Mouse (Mus musculus) heart, postnatal 36 days (tissue): ENCODE measurements around the gene Ccr8. TPM values are rescaled to one million over a fixed set of nuclear protein-coding genes. Genes with fewer than 3 reads are reported as not detected.

Experiments used
- DNase-seq, 2 experiments: peaks; one replicate each; pipeline ENCODE4 v3.0.0; 2021 to 2022
- intact Hi-C: fragments of 180-260 bp; cut with DNase I; formaldehyde crosslinking; loops from one replicate; pipeline ENCODE4 v1.15.1; 2025
- total RNA-seq, 2 experiments: library from RNA; stranded (reverse); gene quantifications; 2 replicates each; pipeline ENCODE4 v1.2.3; 2021

Ccr8 gene
- total RNA-seq, 2 experiments from 2014 or later: not detected

DNA sequence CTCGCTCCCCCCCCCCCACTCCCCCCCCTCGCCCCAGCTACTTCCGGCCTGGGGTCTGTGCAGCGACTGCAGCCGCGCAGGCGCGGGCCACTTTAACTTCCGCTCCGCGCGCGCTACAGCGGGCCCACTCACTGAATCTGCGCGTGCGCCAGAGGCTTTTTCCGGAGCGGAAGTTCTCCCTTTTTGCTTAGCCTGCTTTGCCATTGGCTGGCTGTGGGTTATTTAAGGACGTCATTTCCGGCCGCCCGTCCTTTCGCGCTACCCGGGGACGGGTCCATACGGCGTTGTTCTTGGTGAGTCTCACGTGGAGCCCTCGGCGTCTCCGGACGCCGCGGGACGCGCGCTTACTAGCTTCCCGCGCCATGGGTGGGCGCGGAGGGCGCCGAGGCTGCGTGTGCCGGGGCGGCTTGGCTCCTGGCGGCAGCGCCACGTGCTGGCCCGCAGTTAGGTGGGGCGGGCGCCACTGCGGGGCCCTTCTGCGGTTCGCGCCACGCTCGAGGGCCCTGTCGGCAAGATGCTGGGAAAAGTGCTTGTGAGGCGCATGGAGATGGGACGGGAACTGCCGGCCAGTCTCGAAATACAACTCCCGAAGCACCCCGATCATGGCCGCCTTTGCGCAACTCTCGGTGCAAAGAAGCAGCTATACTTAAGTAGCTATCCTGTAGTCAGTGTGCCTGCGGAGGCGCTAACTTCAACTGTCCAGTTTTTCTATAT is 35.8 kb downstream of the Ccr8 start, which contains the start of gene Rpsa:
Rpsa (plus strand) TSS at position 152 of the 714 bp plus-strand sequence.
- DNase-seq: peak; percentile 94 to 95
- intact Hi-C loops: no loop called here

DNA sequence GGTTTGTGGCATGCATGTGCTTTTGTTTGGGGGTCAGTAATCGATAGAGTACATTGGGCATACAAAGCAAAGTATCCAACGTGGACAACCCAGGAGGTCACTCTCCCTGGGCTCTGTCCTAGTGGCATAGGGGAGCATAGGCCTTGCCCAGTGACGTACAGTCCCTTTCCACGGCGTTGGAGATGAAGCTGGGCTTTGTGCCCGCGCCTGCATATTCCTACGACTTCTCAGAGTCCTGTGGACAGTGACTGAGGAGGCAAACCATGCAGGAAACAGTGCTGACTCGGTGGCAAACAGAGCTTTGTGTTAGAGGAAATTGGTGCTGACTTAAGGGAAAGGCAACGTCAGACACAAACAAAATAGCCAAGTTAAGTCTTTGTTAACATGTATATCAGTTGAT is 37.4 kb downstream of the Ccr8 start:
- intact Hi-C loops: no loop called here
- no peak for DNase-seq

DNA sequence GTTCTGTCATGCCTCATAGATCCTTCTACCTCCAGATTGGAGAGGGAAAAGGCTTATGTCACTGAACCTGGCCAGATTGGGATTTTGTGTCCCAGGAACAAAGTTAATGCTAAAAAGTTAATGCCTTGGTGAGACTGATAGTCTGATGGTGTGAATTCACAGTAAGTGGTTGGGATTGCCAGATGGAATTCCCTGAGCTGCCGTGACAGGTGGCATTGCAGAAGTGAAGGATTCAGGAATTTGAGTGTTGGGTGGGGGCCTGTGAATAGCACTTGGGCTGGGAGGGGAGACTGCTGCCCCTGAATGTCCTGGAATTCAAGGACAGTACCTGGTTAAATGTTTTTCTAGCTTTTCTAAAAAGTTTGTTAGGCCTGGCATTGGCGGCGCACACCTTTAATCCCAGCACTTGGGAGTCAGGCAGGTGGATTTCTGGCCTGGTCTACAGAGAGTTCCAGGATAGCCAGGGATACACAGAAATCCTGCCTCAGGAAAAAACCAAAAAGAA is 39.9 kb downstream of the Ccr8 start:
- intact Hi-C loops: no loop called here
- no peak for DNase-seq

DNA sequence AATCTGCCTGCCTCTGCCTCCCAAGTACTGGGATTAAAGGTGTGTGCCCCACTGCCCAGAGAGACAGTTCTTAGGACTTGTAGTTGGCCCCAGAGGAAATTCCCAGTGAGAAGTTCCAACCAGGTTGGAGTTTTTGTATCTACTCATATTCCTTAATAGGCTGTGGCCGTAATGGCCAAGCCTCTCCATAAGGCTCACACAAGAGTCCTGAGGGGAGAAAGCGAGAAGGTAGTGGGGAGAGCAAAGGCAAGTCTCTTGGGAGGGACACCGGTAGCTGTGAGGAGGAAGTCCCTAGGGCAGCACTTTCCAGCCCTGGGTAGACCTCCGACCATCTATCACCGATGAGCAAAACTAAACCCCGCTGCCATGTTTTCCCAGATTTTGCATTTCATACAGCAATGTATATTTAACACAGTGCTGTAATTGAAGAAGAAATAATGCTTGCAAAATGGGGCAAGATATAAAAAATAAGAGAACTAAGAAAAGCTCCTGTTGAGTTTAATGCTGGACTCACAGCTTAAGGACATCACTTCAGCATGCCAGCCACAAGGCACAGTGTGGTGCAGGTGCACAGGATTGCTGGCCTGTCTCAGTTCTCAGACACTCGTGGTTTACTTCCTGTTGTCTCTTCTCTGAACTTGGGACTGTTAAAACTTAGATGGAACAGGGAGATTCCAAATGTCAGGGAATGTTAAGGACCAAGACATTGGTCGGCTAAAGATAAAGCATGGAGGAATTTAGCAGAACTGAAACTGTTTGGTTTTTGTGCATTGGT is 41.3 kb downstream of the Ccr8 start:
- intact Hi-C loops: no loop called here
- DNase-seq: no peak

DNA sequence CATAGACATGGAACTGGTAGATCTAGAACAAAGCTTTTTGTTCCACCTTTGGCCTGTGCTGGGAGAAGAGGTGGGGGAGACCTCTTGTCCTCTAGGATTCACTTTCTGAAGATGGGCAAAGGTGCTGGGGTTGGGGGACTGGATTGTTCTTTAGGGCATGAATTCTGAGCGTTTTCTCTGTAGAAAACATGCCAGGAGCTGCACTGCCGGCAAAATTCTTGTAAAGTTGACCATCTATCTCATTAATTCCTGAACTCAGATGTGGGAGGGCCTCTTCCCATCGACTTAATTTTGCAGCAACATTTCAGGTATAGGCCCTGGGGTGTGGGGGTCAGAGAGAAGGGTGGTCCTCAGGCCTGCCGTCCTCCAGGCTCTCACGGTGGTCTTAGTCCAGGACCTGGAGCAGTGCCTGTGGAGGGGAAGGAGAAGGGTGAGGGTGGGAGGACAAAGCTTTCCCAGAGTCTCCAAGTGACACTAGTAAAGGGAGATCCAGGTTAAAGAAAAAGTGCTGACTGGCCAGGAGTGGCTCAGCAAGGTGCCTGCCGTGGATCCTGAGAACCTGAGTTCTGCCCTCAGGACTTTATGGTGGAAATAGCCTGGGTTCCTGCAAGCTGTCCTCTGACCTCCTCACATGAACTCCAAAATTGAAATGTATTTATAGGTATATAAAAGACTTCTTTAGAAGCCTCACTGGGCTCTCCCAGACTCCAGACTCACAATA is 42.0 kb downstream of the Ccr8 start:
- DNase-seq: no peak
- intact Hi-C loops: no loop called here

DNA sequence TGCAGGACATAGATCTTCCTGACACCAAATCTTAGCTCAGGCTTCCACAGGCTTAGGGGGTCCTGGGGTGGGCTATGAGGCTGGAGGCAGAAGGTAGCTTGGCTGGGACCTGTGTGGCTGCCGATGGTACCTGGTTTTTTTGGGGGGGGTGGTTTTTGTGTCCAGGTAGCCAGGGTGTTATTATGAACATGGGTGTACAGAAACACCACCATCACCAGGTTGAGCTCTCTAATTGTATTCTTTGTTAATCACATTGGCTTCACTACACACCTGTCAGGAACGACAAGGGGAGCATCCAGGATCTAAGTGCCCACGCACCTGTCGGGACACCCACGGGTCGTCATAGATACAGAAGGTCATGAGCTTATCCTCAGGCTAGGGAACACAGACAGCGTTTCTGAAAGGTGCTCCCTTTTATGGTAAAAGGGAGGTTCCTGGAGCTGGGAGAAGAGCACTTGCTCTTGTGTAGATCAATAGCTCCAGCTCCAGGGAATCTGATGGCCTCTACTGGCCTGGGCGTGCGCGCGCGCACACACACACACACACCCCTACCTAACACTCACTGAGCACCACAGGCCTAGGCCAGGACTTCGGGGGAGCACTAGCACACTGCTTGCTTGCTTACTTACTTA is 42.7 kb downstream of the Ccr8 start:
- intact Hi-C loops: loop anchor here (5.0 kb wide), 1 partner anchor 358 kb away; the partner anchor contains the start of gene Eif1b
- DNase-seq: no peak

DNA sequence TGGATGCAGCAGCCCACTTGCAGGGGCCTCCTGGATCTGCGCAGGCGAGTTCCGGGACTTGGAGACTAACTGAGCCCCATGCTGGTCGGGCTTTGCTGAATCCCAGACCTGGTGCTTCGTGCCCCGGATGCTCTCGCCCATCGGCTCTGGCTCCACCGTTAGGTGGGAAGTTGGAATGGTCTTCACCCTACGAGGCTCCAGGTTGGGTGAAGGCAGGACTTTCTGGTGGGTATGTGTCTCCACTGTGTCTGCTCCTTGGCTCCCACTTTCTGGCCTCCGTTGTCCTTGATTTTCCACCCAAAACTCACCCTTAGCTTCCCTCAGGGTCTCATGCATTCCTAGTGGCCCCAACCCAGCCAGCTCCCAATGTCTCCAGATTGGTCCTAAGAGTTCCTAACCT is 43.5 kb downstream of the Ccr8 start:
- intact Hi-C loops: loop anchor here (5.0 kb wide), 1 partner anchor 357 kb away; the partner anchor contains the start of gene Eif1b
- no peak for DNase-seq

DNA sequence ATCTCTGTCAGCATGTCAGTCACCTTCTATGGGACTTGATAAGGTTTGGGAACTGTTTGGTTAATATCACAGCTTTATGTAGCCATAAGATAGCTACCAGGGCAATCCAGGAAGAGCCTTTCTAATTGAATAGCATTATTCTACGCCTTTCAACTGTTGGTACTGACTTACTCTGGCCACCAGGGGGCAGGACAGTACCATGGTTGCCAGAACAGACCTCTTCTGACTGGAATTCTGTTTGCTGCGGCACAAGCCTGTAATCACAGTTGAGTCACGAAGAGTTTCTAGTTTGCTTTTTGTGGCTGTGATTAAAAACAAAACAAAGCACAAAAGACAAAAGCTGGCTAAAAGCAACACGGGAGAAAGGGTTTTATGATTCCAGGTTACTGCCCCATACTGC is 48.7 kb downstream of the Ccr8 start:
- DNase-seq: peak; percentile 72 to 81
- intact Hi-C loops: loop anchor here (1.0 to 5.0 kb wide), 3 partner anchors 31 to 284 kb away; no protein-coding TSS in a partner anchor

DNA sequence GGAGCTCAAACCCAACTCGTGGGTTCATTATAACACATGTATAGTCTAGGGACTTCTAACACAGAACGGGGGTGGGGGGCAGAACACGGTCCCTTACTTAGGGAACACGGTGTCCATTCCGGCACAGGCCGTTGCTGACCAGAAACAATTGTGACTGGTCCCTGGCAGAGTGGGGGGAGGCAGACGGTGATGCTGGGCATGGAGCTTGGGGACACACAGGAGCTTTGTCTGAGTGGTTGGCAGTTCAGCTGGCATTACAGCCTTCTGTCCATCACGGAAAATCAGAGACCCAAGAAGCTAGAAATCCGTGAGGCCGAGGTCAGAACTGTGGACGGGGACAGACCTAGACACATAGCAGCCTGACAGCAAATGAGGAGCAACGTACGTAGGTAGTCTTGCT is 52.6 kb downstream of the Ccr8 start:
- no peak for DNase-seq
- intact Hi-C loops: loop anchor here (5.0 kb wide), 1 partner anchor 233 kb away; no protein-coding TSS in a partner anchor

Other genes with a start within 250 kb of the Ccr8 start
- 10 to 100 TPM; 27.6 to 29.2 TPM for gene Wdr48, start 197.2 kb upstream of the Ccr8 start, total RNA-seq
- 10 to 100 TPM; 30.2 to 30.6 TPM for gene Gorasp1, start 154.5 kb upstream of the Ccr8 start, total RNA-seq
- gene Ttc21a, start 154.5 kb upstream of the Ccr8 start, total RNA-seq: not detected
- 10 to 100 TPM; 11.1 to 29.3 TPM for gene Csrnp1, start 107.5 kb upstream of the Ccr8 start, total RNA-seq
- 100 to 1,000 TPM; 122 to 127 TPM for gene Xirp1, start 68.5 kb upstream of the Ccr8 start, total RNA-seq
- gene Cx3cr1, start 22.2 kb upstream of the Ccr8 start, total RNA-seq: 1 to 10 TPM; 3.1 to 5.4 TPM
- gene Slc25a38, start 18.3 kb downstream of the Ccr8 start, total RNA-seq: 10 to 100 TPM; 18.9 to 21.1 TPM
- gene Rpsa, start 35.6 kb downstream of the Ccr8 start, total RNA-seq: 100 to 1,000 TPM; 494 to 510 TPM
- gene Mobp, start 57.6 kb downstream of the Ccr8 start, total RNA-seq: not detected
- 1 to 10 TPM; 4.6 to 5.5 TPM for gene Myrip, start 209.4 kb downstream of the Ccr8 start, total RNA-seq